Mouse (Mus musculus): Measurements from ENCODE around the gene Chit1.

GRCm38 (mm10) chr1:134083676-134084075, 27.4 kb upstream of the Chit1 start:
- TF ChIP-seq MYOG (IDR thresholded peaks at IDR 0.05; ENCODE audit: control insufficient read depth, extremely low read depth, insufficient read length) (no peak), MAX (IDR thresholded peaks at IDR 0.05) (no peak), USF1 (IDR thresholded peaks at IDR 0.05; ENCODE audit: low read depth) (no peak), CTCF (IDR thresholded peaks at IDR 0.05; ENCODE audit: control insufficient read depth, insufficient read depth, insufficient read length) (no peak), FOSL1 (IDR thresholded peaks at IDR 0.05; ENCODE audit: insufficient read depth, low read length, poor library complexity, severe bottlenecking) (no peak)
